Mouse (Mus musculus) MEL (cell line): ENCODE data around the gene Pgpep1l.

Experiments used
- CTCF ChIP-seq, 3 experiments: IDR thresholded peaks in 2 of 3; conservative IDR thresholded peaks in 1 of 3; 2 replicates each; pipeline ENCODE4 v1.5.1; 2011 to 2012; ENCODE audit warnings: low read length in 3 of 3, low read depth in 2 of 3, mild to moderate bottlenecking in 2 of 3, improper control_type of control experiment in 1 of 3, inconsistent platforms in 1 of 3, mixed read lengths in 1 of 3, moderate library complexity in 1 of 3; ENCODE audit not compliant: control insufficient read depth in 1 of 3, insufficient read depth in 1 of 3, poor library complexity in 1 of 3, severe bottlenecking in 1 of 3
- KAT2A ChIP-seq: conservative IDR thresholded peaks from 2 replicates; pipeline ENCODE4 v1.6.1; 2012; ENCODE audit warnings: low read depth, low read length, improper control_type of control experiment, inconsistent platforms
- MAFK ChIP-seq: IDR thresholded peaks from 2 replicates; pipeline ENCODE4 v1.6.1; 2011; ENCODE audit warnings: low read depth, mild to moderate bottlenecking, low read length, improper control_type of control experiment, borderline replicate concordance
- MAX ChIP-seq: IDR thresholded peaks from 2 replicates; pipeline ENCODE4 v1.6.1; 2011; ENCODE audit warnings: low read length, improper control_type of control experiment
- MXI1 ChIP-seq: IDR thresholded peaks from 2 replicates; pipeline ENCODE4 v1.6.1; 2011; ENCODE audit warnings: mild to moderate bottlenecking, low read depth, low read length, improper control_type of control experiment
- NELFE ChIP-seq: IDR thresholded peaks from 2 replicates; pipeline ENCODE4 v1.6.1; 2011; ENCODE audit warnings: low read depth, low read length, improper control_type of control experiment
- POLR2A ChIP-seq, 2 experiments: IDR thresholded peaks; 2 replicates each; pipeline ENCODE4 v1.6.1; 2011 to 2012; ENCODE audit warnings: low read length in 2 of 2, mild to moderate bottlenecking in 2 of 2, control low read depth in 1 of 2, improper control_type of control experiment in 1 of 2, low read depth in 1 of 2, moderate library complexity in 1 of 2; ENCODE audit not compliant: control insufficient read depth in 1 of 2, insufficient read depth in 1 of 2, poor library complexity in 1 of 2
- RAD21 ChIP-seq: IDR thresholded peaks from 2 replicates; pipeline ENCODE4 v1.6.1; 2011; ENCODE audit warnings: mild to moderate bottlenecking, low read depth, low read length, improper control_type of control experiment
- SMC3 ChIP-seq: IDR thresholded peaks from 2 replicates; pipeline ENCODE4 v1.6.1; 2011; ENCODE audit warnings: low read depth, low read length, improper control_type of control experiment
- TCF12 ChIP-seq: IDR thresholded peaks from 2 replicates; pipeline ENCODE4 v1.6.1; 2014; ENCODE audit warnings: low read depth, mild to moderate bottlenecking, inconsistent platforms, low read length, improper control_type of control experiment, moderate library complexity
- ZMIZ1 ChIP-seq: IDR thresholded peaks from 2 replicates; pipeline ENCODE4 v1.6.1; 2012; ENCODE audit warnings: low read depth, mild to moderate bottlenecking, inconsistent platforms, low read length, improper control_type of control experiment, moderate library complexity

DNA sequence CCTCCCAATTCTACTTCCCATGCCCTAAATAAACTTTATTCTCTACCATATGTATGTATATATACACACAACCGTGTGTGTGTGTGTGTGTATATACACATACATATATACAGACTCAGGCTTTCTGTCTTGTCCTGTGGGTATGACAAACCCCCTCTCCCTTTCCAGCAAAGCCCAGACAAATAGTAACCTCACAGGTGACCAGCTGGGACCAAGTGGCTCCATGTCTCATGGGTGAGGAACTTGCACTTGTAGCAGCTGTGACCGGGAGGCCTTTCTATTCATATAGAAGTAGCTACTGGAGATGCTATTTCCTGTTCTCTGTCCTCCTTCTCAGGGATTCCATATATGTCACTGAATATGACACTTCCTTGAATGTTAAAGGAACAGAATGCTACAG is 23.5 kb upstream of the Pgpep1l start:
- TF ChIP-seq TCF12 (no peak), POLR2A (IDR thresholded peaks at IDR 0.05; ENCODE audit: control insufficient read depth in 1 of 2, insufficient read depth in 1 of 2, low read depth in 1 of 2, low read length in 2 of 2, poor library complexity in 1 of 2) (no peak), SMC3 (no peak), CTCF (IDR thresholded peaks at IDR 0.05 in 2 of 3, conservative IDR thresholded peaks at IDR 0.05 in 1 of 3; ENCODE audit: control insufficient read depth in 1 of 3, insufficient read depth in 1 of 3, low read depth in 2 of 3, low read length in 3 of 3, poor library complexity in 1 of 3, severe bottlenecking in 1 of 3) (no peak), NELFE (no peak), KAT2A (no peak), MXI1 (no peak), RAD21 (no peak), ZMIZ1 (no peak), MAFK (no peak), MAX (no peak)
